Mouse (Mus musculus) thymus, adult 2 months (tissue): ENCODE results near the gene Hpf1. TPM values are rescaled to one million over a fixed set of nuclear protein-coding genes. Genes with fewer than 3 reads are reported as not detected.

Experiments used
- DNase-seq: peaks from one replicate; pipeline ENCODE4 v3.0.0; 2021
- H3K27ac ChIP-seq: fragments of 200-500 bp; 2 replicates; pipeline ENCODE4 v1.5.1; 2012; ENCODE audit warnings: low read length, control low read depth; ENCODE audit not compliant: control insufficient read depth, insufficient read depth
- H3K27me3 ChIP-seq: fragments of 200-500 bp; 2 replicates; pipeline ENCODE4 v1.6.1; 2012; ENCODE audit warnings: mild to moderate bottlenecking, low read length, moderate library complexity, mixed read lengths; ENCODE audit not compliant: control insufficient read depth, insufficient read depth
- H3K36me3 ChIP-seq: fragments of 200-500 bp; 2 replicates; pipeline ENCODE4 v1.6.1; 2012; ENCODE audit warnings: mild to moderate bottlenecking, low read length, moderate library complexity; ENCODE audit not compliant: control insufficient read depth, insufficient read depth
- H3K4me1 ChIP-seq: fragments of 200-500 bp; replicated peaks from 2 replicates; pipeline ENCODE4 v1.6.1; 2012; ENCODE audit warnings: low read length; ENCODE audit not compliant: control insufficient read depth, insufficient read depth
- H3K4me3 ChIP-seq: fragments of 200-500 bp; 2 replicates; pipeline ENCODE4 v1.5.1; 2012; ENCODE audit warnings: mild to moderate bottlenecking, low read length, control low read depth, moderate library complexity; ENCODE audit not compliant: control insufficient read depth, insufficient read depth
- CTCF ChIP-seq: fragments of 200-500 bp; IDR thresholded peaks from 2 replicates; pipeline ENCODE4 v1.5.1; 2012; ENCODE audit warnings: mild to moderate bottlenecking, control low read depth, low read length, moderate library complexity, borderline replicate concordance; ENCODE audit not compliant: control insufficient read depth, poor library complexity, insufficient read depth; ENCODE audit errors: extremely low read depth
- POLR2A ChIP-seq: fragments of 200-500 bp; IDR thresholded peaks from 2 replicates; pipeline ENCODE4 v1.6.1; 2012; ENCODE audit warnings: mild to moderate bottlenecking, low read length, control low read depth, moderate library complexity; ENCODE audit not compliant: control insufficient read depth, poor library complexity, insufficient read depth; ENCODE audit errors: extremely low read depth
- WGBS: fragments of 180-500 bp; shearing (Covaris S2); methylation state at CpG from one replicate; pipeline ENCODE4 v1.1.7; 2018; 5-methylcytosine and 5-hydroxymethylcytosine counted together
- polyA plus RNA-seq: library from polyadenylated mRNA; depleted of rRNA; stranded (reverse); fragments of >200 nt; gene quantifications from 2 replicates; pipeline ENCODE4 v1.2.3, GENCODE M21; 2012

The Hpf1 gene
- polyA plus RNA-seq, 1 experiment: 14.2 TPM

- Histone ChIP-seq H3K4me1 (no peaks in the 10 kb centered on the region), H3K36me3 (peaks cover 12% of the 10 kb centered on the region; the same call in 1 of the 2 replicates), H3K4me3 (no peak overlapping the region), H3K27ac (no peak overlapping the region), H3K27me3 (no peaks in the 10 kb centered on the region)
- TF ChIP-seq POLR2A (no peak), CTCF (no peak)
- DNase-seq: no peak
Measured at GRCm38 (mm10) chr8:60933617-60934016, 43.4 kb downstream of the Hpf1 start.

DNA sequence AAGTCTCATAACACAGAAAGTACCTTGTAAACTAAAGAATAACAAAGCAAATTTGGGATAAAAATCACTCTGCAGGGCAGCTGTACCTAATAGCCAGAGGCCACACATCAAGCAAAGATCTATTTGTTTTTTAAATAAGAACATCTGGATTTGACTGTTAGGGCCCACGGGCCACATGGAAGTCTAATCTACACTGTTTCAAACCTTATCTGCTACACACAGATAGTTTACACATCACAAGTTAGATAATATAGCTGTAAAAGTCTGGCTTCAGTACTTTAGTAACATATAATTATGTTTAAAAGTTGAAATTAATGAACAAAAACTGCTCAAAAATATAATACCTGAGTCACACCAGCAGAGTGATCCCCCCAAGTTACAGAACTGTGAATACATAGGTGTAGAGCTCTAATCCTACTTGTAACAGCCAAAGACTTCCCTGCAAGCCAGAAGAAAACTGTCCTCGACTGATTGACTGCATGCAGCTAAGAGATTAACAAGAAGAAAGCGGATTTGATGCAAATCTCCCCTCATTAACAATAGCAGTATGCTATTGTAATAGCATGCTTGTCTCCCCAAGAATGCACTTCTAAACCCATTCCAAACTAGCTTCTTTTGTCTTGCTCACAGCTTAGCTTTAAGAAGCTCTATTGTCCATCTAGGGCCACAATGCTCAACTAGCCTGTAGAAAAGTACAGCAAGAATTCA lies 48.7 kb downstream of the Hpf1 start:
- no peak for DNase-seq
- TF ChIP-seq CTCF (no peak), POLR2A (no peak)
- Histone ChIP-seq H3K27ac (no peak overlapping the region), H3K4me1 (no peaks in the 10 kb centered on the region), H3K36me3 (no peaks in the 10 kb centered on the region), H3K27me3 (no peaks in the 10 kb centered on the region), H3K4me3 (no peak overlapping the region)
- WGBS: 93% methylated on average over 3 of the region's 3 CpGs

DNA sequence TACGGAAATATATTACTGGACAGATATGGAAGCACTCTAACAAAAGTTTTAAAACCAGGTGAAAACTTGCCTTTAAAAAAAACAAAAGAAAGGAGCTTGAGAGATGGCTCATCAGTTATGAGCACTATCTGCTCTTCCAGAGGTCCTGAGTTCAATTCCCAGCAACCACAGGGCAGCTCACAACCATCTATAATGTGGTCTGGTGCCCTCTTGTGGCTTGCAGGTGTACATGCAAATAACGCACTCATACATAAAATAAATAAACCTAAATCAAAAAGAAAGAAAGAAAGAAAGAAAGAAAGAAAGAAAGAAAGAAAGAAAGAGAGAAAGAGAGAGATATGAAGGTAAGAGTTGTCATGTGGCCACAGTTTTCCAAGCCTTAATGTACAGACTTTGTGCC lies 52.6 kb downstream of the Hpf1 start:
- no peak for TF ChIP-seq POLR2A
- TF ChIP-seq CTCF: no peak
- DNase-seq: peak; percentile 12
- H3K27ac ChIP-seq: no peak overlapping the region
- H3K27me3 ChIP-seq: no peaks in the 10 kb centered on the region
- H3K36me3 ChIP-seq: no peaks in the 10 kb centered on the region
- WGBS: 98% methylated on average over 2 of the region's 2 CpGs
- H3K4me3 ChIP-seq: no peak overlapping the region
- no peaks in the 10 kb centered on the region for H3K4me1 ChIP-seq

GRCm38 (mm10) chr8:60947503-60947902 lies 57.3 kb downstream of the Hpf1 start:
- Histone ChIP-seq H3K27ac (no peak overlapping the region), H3K4me1 (no peaks in the 10 kb centered on the region), H3K4me3 (no peak overlapping the region), H3K36me3 (no peaks in the 10 kb centered on the region), H3K27me3 (no peaks in the 10 kb centered on the region)
- no peak for DNase-seq
- no peak for TF ChIP-seq POLR2A
- TF ChIP-seq CTCF: no peak

- no peaks in the 10 kb centered on the region for H3K27me3 ChIP-seq
- no peaks in the 10 kb centered on the region for H3K4me1 ChIP-seq
- no peaks in the 10 kb centered on the region for H3K36me3 ChIP-seq
- H3K4me3 ChIP-seq: no peak overlapping the region
- H3K27ac ChIP-seq: no peak overlapping the region
- TF ChIP-seq CTCF (no peak), POLR2A (no peak)
- DNase-seq: no peak
- 97% methylated on average over 4 of the region's 4 CpGs for WGBS
Measured at GRCm38 (mm10) chr8:60949859-60950258, 59.6 kb downstream of the Hpf1 start.

DNA sequence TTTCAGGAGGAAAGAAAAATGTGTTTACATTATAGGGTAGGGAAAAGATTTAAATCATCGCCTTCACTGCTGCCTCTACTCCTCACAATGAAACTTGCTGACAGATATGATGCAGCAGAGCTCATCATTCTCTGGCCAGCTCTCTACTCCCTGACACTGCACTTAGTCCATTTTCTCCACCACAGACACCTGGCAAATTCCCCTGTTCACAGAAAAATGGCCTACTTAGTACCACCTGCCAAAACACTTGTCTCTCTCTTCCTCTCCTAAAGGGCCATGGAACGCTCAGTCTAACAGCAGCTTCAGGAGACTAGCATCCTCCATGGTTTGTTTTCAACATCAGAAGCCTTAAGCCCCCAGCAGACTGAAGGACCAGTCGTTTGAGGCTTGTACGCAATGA lies 61.1 kb downstream of the Hpf1 start:
- 94% methylated on average over 4 of the region's 4 CpGs for WGBS
- TF ChIP-seq CTCF: no peak
- no peak for TF ChIP-seq POLR2A
- no peak overlapping the region for H3K27ac ChIP-seq
- no peak for DNase-seq
- no peaks in the 10 kb centered on the region for H3K4me1 ChIP-seq
- no peak overlapping the region for H3K4me3 ChIP-seq
- no peaks in the 10 kb centered on the region for H3K27me3 ChIP-seq
- no peaks in the 10 kb centered on the region for H3K36me3 ChIP-seq

DNA sequence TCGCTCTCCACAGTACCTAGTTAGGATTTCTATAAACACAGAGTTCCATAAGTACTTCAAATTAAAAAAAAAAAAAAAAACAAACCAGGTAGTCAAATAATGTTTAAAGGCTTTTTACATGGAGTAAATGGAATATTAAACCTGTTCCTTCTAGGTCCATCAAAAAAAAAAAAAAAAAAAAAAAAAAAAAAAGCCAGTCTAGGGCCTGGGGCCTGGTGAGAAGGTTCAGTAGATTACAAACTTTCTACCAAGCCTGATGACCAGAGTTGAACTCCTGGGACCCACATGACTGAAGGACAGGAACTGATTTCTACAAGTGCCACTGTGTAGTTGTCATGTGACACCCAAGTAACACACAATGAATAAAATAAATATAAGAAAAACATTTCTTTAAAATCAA lies 61.5 kb downstream of the Hpf1 start:
- WGBS: 96% methylated on average over 1 of the region's 1 CpGs
- no peak overlapping the region for H3K27ac ChIP-seq
- no peaks in the 10 kb centered on the region for H3K4me1 ChIP-seq
- no peaks in the 10 kb centered on the region for H3K27me3 ChIP-seq
- DNase-seq: no peak
- TF ChIP-seq POLR2A (no peak), CTCF (no peak)
- H3K36me3 ChIP-seq: no peaks in the 10 kb centered on the region
- H3K4me3 ChIP-seq: no peak overlapping the region
